Mouse (Mus musculus) MN1 (cell line): ENCODE data around the gene Gabra4.
A peak's percentile ranks its signal among the peaks of the same experiment; 100 is the strongest.
"Not testable (repeated sequence)": the region's sequence is repeated elsewhere in the genome, so short reads cannot be mapped to it uniquely, and the experiment has no call there.

Experiments
- DNase-seq: peaks from one replicate; pipeline ENCODE4 v3.0.0-alpha.2; 2016; ENCODE audit warnings: low spot score

Gabra4 gene

DNA sequence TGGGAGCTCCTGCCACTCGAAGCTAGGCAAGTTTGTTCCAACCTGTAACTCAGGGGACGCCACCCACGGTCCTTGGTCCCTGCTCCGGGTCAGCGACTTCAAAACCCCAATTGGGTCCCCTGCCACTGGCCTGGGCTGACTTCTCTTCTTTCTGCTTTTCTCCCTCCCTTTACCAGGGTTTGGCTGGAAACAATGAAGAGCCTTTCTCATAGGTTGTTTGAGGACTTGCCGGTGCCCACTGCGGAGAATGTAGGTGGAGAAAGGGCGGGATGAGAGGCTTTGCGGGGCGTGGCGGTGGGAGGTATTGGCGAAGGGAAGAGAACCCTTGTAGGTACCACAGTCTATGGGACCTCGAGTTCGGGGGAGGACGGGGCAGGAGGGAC is at the start of gene Gabra4:
TSS of gene Gabra4 (minus strand) at position 194 of the 383 bp plus-strand sequence.
- DNase-seq: no peak

DNA sequence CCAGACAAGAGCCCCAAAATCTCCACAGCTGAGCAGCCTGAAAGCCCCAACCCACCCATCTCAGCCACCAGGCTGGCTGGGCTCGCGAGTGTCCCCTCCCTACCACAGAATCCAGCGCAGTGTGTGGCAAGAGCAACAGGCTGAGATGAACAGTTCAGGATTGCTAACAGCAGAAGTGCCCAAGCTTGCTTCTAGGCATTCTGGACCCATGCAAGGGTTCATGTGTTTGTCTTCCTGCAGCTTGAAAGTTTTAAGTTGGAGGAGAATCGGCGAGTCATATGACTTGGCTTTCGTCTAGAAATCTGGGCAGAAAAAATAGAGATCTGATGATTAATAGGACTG is 43.1 kb upstream of the Gabra4 start:
- DNase-seq: no peak

DNA sequence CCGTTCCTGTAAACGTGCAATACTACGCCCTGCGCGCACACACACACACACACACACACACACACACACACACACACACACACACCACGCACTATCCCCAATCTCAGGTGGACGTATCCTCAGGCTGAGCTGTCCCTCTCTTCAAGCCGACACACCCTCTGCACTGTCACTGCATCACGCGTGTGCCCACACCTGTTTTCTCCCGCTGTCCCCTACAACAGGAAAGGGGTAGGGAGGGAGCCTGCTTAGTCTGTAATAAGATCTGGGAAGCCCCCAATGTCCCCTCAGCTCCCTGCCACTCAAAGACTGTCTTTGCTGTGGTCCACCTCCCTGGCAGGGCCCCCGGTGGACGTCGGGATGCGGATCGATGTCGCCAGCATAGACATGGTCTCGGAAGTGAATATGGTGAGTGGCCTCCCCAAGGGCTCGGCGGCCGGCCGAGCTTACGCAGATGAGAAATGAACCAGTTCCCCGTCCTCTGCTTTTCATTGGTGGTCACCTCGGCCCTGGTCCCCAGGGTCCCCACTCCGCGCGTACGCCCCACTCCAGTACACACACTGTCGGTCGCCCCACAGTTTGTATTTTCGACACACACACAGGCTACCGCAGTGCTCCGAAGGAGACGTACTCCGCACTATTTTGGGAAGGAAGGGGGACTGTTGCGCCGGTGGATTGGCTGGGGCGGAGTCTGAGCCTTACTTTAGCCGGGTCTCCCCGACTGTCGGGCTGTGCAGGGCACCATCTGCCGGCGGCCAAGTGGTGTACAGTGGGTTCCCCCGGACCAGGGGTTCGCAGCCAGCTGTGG is 42.6 kb upstream of the Gabra4 start:
- no peak for DNase-seq

DNA sequence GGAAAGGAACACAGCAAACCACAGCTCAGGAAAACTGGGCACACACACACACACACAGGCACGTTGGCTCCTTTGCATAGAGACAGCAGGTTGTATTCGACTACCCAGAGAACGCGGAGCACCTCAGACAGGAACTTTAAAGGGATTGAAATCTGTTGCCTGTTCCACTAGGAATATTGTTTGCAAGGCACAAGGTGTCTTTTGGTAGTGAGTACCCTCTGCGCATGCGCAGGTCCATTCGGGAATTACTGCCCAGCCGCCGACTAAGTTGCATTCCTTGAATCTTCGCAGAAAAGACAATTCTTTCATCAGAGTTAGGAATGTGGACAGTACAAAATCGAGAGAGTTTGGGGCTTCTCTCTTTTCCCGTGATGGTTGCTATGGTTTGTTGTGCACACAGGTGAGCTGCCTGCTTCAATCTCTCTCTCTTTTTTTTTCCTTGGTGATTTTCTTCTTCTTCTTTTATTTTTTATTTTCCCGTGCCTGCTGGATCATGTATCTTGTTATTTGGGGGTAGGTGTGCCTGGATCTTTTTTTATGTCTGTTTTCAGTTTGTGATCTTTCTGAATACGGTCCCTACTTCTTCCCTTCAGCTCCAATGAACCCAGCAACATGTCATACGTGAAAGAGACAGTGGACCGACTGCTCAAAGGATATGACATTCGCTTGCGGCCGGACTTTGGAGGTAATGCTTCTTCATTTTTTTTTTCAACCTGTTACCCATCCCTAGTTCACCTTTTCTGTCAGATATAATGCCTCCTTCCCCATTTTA is 41.8 kb upstream of the Gabra4 start:
- no peak for DNase-seq

DNA sequence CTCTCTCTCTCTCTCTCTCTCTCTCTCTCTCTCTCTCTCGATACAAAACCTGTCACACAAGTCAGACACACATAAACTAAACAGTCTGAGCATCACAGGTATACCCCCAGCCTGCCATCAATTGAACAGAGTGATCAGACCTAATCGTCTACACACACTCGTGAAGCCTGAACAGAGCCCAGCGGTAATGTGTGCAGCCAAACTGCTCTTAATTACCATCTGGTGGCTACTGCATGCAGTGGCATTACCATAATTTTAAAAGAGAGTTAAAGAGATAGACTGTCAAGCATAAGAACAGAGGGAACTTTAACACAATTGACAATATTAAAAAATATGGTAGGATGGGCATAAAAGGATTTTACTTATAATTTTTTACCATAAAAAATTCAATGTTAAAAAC is 7.5 kb upstream of the Gabra4 start:
- DNase-seq: no peak

DNA sequence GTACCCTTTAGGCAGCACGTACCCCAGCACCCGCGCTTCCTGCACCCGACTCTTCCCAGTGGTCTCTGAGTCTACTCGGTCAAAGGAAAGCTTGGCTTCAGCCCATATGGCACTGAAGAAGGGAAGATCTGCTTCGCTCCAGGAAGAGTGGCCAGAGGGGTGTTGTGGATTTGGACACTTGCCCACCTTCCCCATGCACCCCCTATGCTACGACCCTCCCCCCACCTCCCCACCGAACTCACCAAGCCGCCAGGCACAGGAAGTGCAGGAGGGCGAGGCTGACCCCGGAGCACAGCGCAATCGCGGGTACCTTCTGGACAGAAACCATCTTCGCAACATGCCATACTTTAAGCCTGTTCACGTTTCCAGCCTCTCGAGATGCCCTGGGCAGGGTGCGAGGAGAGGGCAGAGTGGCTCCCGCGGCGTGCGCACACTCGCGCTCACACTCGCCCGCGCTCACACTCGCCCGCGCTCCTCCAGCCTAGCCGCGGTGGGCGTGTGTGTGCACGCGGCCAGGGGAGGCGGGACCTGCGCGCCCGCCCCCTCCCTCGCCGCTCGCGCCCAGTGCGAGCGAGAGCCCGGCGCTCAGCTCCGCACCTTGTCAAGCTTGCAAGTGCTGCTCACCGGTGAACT is 510 bp downstream of the Gabra4 start, which contains the start of gene Gabrb1:
TSS of gene Gabrb1 (plus strand) at position 632 of the 633 bp plus-strand sequence.
- no peak for DNase-seq

DNA sequence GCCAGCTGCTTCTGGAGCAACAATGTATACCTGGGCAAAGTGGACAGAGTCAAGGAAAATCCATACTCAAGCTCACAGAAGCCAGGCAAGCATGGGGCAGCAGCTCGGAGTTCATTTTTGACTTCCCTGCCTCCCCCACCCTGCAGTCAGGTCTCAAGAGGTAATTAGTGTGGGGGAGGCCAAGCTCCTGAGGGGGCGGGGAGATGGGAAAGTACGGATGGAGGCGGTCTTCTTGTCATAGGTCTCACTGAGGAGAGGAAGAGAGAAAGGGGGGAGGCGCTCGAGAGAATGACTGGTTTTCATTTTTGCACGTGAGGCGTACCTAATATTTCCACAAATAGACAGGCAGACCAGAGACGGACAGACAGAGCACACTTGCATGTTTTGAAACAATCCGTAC is 1.3 kb downstream of the Gabra4 start:
- DNase-seq: no peak

DNA sequence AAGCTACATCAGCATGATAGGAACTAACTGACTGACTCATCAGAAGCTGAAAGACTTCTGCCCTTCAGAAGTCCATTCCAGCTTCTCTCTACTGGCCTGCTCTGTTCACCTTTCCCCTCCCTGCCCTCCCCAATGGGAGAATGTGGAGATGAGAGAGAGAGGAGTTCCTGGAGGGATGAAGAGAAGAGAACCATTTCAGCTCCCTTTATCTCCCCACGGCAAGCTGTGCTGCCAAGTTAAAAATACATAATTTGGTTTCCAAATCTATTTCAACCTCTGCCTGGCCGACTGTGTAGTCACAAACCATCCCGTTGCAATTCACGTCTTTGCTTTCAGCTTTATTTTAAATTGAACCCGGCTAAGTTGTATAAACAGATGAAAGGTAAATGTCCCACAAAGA is 4.1 kb downstream of the Gabra4 start:
- no peak for DNase-seq

DNA sequence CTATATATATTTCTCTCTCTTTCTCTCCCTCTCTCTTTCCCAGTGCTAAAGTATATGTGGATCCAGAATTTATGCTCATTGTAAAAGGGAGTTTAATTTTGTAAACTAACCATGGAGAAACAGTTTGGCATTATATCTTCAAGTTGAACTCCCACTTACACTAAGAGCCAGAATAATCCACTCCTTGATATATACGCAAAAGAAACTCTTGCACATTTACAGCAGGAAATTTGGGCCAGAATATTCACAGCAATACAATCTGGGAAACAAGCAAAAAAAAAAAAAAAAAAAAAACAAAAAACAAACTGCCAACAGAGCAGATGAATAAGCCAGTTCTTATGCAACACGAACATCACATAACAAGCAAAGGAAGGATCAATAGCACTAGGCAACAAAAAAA is 10.0 kb downstream of the Gabra4 start:
- no peak for DNase-seq

DNA sequence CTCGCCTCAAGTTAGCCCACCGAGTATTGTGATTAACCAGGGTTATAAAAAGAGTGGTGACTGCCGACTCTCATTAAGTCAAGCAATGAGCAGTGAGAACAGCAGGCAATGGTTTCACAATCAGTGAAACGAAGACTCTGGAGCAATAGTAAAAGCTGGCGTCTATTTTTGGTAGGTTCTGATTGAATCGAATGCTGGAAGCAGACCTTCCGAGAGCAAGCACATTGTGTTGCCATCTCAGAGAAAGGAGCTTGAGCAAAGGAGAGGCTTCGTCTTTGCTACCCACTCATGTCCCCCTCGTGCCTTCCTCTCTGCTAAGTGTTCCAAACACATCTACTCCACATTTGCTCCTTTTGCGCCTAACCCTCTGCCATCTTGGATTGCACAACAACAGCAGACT is 18.3 kb downstream of the Gabra4 start:
- no peak for DNase-seq

DNA sequence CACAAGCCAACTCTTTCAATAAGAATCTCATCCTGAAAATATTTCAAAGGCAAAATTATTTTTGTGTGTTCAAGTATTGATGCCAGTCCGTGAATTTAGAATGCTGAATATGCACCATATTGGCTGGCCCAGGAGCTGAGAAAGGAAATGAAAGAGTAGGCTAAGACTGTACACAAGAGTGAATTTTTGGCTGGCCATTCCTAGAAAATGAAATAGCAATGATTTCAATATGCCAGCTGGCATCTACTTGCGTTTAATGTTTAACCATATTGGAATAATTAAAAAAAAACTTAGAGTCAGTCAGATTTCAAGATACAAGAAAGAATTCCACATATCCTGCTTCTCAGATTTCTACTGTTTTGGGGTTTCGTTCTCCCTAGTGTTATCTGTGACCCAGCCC is 30.3 kb downstream of the Gabra4 start:
- no peak for DNase-seq

DNA sequence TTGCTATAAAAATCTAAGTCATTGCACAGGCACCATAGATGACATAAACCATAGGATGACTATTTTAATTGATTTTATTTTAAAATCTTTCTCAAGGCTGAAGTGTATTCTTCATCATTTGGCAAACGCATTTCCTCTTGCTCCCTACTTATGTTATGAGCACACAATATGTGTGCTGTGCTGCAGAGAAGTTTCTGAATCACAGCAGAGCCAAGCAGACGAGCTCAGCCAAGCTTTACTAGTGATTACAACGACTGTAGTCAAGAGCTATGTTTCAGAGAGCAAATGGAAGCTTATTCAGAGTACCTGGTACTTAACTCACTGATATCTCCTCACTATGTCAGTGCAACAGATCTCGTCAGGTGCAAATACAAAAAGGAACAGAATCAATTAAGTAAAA is 41.4 kb downstream of the Gabra4 start:
- DNase-seq: no peak

DNA sequence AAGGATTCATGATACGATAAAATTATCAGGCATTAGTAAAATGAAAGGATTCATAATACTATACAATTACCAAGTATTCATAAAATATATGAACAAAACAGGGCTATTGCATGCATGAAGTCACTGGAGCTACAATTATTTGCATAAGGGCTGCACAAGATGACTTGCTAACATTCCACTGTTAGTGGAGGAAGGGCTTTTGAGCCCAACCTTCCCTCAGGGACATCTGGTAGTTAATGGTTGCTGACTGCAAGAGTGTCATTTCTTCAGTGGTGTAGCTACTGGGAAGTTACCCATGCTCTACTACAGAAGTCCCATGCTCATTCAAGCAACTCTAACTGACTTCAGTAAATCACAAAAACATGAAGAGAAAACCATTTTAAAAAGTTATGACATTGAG is 43.8 kb downstream of the Gabra4 start:
- DNase-seq: no peak

DNA sequence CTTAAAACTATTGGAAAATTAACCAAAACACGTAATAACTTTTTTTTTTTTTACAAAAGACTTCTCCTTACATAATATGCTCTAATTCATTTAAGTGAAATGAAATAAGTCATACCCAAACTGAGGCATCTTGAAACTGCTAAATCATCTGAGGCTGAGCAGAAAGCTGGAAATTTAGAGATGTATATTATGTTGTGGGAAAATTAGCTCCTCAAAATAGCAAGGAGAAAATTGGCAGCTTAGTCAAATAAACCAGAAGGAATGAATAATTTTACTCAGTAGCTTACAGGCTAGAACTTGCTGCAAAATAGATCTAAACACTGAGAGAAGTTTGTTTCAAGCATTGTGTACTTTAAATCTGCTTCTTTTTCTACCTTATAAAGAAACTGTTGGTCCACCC is 49.4 kb downstream of the Gabra4 start:
- DNase-seq: no peak

DNA sequence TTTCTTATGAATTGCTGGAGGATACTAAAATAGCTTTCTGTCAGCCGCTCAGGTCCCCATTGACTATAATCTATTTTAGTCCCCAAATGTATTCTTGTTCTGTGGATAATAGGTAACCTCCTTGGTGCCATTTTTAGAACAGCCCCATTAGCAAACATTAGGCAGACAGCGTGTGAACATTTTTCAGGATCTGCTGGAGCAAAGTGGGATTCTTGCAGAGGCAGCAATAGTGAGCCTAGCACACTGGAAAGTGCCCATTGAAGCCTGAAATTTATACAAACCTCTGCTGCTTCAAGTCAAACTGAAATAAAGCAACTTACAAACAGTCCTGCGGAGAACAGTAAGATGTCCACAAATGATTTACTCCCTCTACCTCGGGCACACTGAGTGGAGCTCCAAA is 51.2 kb downstream of the Gabra4 start:
- no peak for DNase-seq

DNA sequence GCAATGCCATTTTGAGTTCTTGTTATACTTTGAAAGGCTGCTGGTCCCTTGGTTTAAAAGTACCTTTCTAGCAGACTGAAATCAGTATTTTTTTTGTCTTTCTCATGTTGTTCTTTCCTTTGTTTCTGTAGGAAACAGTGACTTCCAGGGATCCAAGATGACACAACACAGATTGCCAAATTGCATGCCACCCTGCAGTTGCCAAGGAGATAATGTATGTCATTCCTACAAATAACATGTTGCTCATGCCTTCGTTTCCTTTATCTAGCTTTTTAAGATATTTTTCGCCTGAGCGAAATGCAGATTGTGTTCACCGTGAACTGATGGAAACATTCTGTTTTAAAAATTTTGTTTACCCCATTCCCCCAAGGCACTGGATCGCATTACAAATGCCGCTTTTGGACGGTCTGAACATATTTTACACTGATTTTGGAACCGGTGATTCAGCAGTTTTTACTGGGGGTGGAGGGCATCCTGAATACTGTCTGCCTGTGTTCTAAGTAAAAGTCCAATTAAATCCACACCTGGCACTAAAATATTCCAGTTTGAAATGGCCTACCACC is 53.9 kb downstream of the Gabra4 start:
- DNase-seq: no peak

DNA sequence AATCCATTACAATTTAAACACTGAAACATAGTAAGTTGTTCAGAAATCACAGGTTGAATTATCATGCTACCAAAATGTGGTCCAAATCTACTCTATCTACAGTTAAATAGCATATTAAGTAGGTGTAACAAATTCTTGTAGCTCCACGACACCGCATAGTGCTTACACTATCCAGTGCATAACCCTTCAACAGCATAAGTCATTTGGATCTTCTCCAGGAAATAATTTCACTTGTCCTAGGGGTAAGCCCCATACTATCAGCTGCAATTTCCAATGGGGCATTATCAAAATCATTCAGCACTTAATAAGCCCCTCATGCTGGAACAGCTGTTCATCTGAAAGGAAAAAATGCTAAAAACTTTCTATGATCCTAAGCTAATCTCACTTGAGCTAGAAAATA is 62.8 kb downstream of the Gabra4 start:
- no peak for DNase-seq

DNA sequence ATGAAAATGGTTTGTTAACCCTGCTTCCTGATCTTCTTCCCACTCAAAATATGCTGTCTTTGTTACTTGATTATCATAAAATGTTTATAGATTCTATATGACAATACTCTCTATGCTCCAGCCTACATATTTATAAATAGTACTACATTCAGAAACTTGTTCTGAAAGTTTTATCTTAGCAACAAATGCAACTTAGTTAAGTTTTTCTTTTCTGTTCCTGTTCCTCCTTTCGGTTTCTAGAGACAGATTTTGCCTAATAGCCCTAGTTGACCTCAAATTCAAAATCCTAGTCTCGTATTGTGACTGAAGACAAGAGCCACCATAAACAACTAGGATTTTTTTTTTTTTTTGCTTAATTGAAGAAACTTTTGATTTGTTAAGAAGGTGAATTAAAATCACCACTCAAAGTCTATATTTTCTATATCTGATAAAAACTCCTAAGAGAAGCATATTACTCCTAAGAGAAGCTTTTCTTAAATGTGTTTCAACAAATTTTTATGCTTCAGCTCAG is 64.3 kb downstream of the Gabra4 start:
- DNase-seq: no peak

DNA sequence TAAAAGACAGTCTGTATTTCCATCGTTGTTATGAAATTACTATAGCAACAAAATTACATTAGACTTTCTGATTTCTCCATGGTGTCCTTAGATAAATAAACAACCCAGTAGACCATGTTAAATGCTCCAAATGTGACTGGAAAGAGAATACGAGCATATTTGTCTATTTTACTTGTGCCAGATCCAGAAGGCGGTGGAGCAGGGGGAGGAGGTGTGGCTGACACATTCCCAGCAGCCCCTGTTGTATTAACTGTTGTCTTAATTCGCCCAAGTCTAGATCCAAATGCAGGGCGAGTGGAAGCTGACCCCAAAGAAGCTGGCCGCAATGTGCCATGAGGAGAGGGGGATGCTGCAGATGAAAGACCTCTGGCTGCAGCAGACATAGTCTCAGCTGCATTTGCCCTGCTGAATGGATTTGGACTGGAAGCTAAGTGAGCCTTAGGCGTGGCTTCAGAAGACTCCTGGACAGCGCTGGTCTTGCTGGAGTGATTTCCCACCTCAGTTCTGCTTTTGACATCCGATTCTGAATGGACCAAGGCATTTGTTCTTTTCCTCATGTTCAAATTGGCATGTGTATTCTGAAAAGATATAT is 86.4 kb downstream of the Gabra4 start:
- DNase-seq: no peak

DNA sequence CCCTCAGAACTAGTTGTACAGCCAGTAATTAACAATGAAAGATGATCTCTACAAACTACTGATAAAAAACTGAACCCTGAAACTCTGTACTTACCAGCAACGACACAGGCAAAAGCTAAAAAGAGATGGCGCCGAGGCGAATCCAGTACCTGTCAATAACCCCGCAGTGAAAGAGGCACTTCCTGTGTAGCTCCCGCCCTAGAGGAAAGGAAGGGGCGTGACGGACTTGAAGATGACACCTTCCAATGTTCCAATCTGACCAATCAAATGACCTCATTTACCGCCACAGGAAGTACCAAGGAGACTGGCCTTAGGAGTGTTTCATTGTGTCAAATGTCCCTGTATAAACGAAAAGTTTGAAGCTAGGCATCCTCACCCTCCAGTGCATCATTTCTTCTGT is 110.0 kb downstream of the Gabra4 start, which contains the start of gene Cox7b2:
TSS of gene Cox7b2 (minus strand) at position 127 of the 400 bp plus-strand sequence.
- DNase-seq: peak; percentile 83

DNA sequence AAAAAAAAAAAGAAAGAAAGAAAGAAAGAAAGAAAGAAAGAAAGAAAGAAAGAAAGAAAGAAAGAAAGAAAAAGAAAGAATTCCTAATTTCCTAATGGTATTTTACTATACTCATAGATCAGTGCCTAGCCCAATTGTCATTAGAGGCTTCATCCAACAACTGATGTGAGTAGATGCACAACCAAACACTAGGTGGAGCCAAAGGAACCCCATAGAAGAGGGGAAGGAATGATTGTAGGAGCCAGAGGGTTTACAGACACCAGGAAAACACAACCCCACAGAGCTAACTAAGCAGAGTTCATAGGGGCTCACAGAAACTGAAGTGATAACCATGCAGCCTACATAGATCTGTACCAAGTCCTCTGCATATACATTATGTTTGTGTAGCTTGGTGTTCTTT is 112.6 kb downstream of the Gabra4 start:
- DNase-seq: no peak

DNA sequence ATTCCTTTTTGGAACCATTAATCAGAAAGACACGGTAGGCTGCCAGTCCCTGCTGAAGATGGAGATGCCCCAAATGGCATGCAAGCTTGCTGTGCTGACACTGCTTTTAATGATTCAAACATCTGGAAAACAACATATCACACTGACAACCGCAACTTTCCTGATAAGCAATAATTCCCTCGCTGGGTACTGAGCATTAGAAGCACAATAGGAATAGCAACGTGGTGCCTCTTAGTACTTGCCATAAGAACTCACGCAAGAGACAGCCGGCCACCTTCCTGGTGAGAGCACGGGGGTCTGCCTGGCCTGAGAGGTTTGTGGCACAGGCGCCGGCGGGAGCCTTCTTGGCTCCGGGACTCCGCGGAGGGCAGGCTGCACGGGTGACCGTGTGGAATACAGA is 132.6 kb downstream of the Gabra4 start:
- not testable (repeated sequence) for DNase-seq
